Mouse (Mus musculus): Measurements from ENCODE around the gene Espn.

GRCm38 (mm10) chr4:152100541-152100940 lies 51.6 kb downstream of the Espn start:
- TF ChIP-seq EP300 (IDR thresholded peaks at IDR 0.05; ENCODE audit: insufficient read depth, low read depth, low read length) (no peak), CTCF (IDR thresholded peaks at IDR 0.05) (no peak)

Measured in heart, adult 2 months (tissue).